Mouse (Mus musculus): ENCODE measurements around the gene Tgfbr3.

Tgfbr3 gene

GRCm38 (mm10) chr5:107289234-107289764 lies at the start of gene Tgfbr3:
Tgfbr3 (minus strand) TSS chr5:107289629.
- DNase-seq (ENCODE audit: low spot score), result peak; percentile 77

DNA sequence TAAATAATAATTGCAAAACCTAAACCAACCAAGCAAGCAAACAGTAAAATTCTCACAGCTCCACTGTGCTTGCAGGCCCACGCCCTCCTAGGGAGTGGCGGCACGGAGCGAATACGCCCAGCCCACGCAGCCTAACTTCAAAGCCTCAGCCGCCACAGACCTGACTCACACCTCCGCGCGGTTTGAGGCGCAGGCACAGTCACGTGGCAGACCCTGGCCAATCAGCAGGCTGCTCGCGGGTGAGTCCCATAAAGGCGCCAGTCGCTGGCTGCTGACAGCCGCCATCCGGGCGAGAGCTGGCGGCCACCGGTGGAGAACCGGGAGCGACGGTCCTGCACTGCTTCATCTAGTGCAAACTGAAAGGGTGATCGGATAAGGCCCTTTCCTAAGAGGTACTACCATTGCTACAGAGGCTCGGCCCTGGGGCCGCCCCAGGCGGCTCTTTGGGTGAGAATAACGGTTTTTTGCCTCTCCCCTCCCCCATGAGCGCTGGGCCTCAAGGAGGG lies 41.5 kb upstream of the Tgfbr3 start, which contains the start of gene Brdt:
TSS of gene Brdt (plus strand) at position 244 of the 506 bp plus-strand sequence.
- DNase-seq (ENCODE audit: low spot score), result no peak

- no peak for DNase-seq (ENCODE audit: low spot score)
These were observed 31.3 kb upstream of the Tgfbr3 start for GRCm38 (mm10) chr5:107320703-107321102.

DNA sequence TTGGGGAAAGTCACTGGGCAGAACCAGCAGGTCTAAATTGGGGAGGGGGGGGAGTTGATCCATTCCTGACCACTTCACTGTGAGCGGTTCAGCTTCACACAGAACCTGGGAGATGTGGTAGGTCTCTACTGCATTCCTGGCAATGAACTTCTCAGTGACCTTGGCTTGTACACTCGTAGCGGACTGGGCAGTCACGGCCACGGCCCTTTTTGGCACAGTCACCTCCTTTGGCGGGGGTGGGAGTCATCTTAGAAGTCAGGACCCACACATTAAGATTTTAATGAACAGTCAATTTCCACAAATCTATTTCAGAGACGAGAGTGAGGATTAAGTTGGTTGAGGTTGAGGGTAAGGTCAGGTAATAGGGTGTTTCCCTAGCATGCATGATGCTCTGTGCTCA lies 27.7 kb upstream of the Tgfbr3 start:
- DNase-seq (ENCODE audit: low spot score), result no peak

- DNase-seq (ENCODE audit: low spot score), result no peak
These were observed 18.0 kb upstream of the Tgfbr3 start for GRCm38 (mm10) chr5:107307432-107307831.

DNA sequence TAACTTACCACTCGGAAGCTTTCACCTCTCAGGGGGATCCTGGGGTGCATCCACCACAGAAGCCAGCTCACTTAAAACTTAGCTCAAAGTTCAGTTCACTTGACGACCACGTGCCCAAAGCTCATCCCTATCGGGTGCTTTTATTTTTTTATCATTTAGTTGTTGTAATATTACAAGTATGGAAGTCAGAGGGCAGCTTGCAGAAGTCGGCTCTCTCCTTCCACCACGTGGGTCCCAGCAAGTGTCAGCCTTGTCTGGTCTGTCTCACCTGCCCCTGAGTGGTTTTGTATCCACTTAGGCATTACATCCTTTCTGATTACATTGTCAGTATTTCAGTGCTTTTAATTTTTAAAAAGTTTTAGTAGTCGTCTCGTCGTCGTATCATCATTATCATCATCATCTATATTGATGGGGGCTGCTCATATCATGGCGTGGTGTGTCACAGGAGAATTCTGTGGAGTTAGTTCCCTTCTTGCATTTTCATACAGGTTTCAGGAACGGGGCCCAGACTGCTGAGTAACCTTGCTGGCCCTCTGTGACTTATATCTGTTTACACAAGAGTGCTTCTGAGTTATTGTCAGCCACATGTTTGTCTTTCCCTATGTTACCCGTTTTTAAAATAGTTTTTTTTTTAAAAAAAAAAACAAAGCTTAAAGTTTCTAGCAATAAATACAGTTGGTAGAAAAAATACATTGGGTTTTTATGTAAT lies 14.8 kb upstream of the Tgfbr3 start:
- no peak for DNase-seq (ENCODE audit: low spot score)

DNA sequence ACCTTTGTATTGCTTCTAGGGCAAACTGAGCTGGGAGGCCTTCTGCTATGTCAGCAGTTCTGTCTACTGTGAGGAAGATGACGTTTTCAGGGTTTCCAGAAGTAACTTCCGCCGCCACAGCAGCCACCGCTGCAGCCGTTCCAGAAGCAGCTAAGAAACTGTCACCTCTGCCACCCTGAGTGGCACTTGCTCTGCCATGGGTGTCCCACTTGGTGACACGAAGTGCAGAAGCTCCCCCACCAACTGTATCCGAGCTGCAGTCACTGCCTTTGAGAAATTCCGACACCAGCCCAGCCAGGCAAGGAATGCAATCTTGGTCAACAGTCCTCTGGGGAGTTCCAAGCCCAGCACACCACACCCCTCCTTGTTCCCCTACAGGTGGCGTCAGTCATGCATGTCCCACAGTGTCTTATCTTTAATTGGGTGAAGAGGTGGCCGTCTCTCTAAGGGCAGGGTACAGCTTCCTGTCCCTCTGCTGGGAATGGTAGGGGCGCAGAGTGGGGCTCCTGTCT lies 14.0 kb upstream of the Tgfbr3 start:
- no peak for DNase-seq (ENCODE audit: low spot score)

GRCm38 (mm10) chr5:107298854-107299253 lies 9.4 kb upstream of the Tgfbr3 start:
- DNase-seq (ENCODE audit: low spot score), result no peak

DNA sequence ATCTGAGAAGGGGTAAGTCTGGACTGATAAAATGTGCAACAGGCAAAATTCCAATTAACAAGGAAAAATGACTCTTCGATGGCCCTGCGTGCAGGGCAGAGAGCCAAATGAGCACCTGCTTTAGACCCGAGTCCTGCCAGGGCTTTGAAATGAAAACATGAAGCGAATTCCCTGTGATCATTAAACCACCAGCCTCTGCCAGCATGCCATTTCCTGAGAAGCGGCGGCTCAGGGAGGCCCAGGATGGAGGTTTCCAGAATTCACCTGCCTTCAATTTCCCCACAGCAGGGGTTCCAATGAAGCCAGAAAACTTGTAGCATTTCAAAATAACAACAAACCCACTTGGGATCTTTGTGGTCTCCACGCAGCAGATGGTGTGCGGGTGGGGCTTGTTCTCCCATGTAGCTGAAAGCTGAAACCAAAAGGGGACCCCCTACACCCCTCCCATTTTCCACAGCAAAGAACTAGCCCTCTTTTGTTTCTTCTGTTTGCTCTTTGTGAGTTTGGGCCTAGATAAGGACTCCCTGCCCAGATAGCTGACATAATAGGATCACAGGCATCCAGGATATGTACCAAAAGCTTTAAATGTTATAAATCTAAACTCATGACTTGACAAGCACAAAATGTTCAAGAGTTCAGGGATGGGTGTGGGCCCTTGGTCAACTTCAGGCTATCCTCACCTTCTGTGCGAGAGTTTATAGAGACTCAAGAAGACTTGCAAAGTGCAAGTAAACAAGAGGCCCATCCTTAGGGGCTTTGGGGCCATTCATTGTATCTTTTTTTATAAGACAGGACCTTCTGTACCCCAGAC lies 7.3 kb upstream of the Tgfbr3 start:
- DNase-seq (ENCODE audit: low spot score), result no peak

DNA sequence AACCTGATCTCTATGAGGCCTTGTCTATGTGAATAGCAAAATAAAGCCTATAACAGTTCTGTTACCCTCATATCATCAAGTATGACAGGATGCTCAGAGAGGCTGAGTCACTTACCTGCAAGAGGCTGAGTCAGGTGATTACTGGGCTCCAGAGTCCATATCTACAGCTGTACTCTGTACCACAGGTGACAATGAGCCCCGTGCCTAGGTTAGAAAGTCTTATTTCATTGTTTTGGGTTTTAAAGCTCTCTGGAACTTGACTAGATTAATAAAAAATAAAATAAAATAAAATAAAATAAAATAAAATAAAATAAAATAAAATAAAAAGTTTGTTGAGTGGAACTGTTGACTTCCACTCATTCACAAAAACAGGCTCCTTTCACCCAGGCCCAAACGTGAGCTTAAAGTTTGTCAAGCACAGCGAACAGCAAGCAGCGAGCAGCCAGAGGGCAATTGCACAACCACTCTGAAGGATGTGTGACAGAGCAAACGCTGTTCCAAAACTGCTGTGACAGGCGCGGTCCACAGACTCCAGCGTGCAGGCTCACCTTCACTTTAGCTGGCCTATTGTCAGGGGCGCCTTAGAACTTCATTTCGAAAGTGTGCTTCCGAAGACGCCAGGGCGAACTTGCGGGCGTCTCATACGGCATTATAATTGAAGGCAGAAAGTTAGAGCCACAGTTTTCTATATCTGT lies 6.5 kb upstream of the Tgfbr3 start:
- DNase-seq (ENCODE audit: low spot score), result no peak

- no peak for DNase-seq (ENCODE audit: low spot score)
These were observed 5.8 kb upstream of the Tgfbr3 start for GRCm38 (mm10) chr5:107295061-107295816.

- DNase-seq (ENCODE audit: low spot score), result no peak
These were observed 4.6 kb upstream of the Tgfbr3 start for GRCm38 (mm10) chr5:107294041-107294440.

- no peak for DNase-seq (ENCODE audit: low spot score)
These were observed 557 bp upstream of the Tgfbr3 start for GRCm38 (mm10) chr5:107289986-107290385.

DNA sequence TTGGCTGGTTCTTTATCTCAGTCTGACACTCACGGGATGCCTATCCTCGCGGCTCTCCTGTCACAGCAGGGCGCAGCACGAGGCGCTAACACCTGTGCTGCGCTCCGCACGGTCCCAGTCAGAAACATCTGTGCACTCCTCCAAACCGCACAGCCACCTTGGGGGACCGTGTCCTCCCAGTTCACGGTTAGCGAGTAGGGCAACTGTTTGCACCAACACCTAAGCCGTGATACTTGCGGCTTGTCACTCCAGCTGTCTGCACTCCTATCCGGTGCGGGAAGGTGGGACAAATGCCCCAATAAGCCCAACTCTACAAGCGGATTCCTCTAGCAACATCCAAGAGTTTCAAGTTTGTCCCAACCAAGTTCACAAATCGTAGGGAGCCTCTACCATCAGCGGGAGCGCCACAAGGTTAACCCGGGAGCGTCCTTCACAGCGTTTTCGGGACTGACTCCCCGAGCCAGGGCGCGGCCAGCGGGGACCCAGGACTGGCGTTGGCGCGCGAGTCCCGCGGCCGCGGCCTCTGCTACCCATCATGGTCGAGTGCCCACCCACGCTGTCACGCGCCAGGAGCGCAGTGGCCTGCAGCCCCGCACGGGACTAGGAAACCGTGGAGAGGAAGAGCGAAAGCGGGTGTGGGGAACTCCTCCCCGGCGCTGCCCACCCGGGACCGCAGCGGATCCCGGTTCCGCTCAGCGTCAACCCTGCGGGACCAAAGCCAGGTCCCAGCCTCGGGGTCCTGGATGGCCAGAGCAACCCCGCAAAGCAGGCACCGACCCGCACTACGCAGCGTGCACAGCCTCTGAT lies 799 bp downstream of the Tgfbr3 start:
- no peak for DNase-seq (ENCODE audit: low spot score)

DNA sequence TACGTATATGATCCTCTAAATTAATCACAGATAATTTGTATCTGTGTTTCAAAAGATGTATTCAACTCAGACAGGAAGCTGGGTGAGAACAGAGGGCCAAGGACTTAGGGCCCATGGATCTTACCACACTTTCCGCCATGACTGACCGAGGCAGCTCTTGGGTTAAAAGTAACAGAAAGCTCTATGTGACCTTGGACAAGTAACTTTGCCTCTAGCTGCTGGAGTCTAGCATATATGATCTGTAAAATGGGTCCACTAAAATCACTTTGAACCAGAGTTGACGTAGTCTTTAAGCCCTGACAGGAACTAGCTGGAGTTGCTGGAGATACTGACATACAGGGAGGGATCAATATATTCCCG lies 1.5 kb downstream of the Tgfbr3 start:
- no peak for DNase-seq (ENCODE audit: low spot score)

DNA sequence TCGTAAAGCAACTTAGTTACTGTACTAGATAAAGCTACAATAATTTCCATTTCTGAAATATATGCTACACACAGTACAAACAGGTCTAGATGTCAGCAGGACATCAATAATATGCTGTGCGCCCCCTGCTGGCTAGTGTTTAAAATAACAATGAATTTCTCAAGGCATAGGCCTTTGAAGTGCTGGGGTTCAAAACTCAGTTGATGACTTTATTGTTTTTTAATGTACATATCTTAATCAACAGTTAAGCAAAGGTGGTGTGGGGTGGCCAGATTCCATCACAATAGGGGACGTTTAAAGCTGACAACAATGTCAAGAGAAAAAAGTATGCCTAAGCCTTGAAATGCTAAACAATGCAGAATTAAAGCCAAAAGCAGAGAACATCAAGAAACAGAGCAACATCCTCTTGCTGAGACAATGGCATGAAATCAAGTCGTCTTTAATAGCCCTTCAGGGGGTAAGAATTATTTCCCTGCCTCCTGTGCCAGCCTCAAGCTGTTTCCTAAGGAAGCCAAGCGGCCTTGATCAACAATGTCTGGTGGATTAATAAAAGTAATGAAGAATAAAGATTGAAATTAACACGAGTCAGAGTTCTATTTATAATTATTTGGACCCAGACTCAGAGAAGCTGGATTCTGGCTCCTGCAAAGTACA lies 2.0 kb downstream of the Tgfbr3 start:
- DNase-seq (ENCODE audit: low spot score), result no peak

- no peak for DNase-seq (ENCODE audit: low spot score)
These were observed 3.9 kb downstream of the Tgfbr3 start for GRCm38 (mm10) chr5:107285563-107285962.

DNA sequence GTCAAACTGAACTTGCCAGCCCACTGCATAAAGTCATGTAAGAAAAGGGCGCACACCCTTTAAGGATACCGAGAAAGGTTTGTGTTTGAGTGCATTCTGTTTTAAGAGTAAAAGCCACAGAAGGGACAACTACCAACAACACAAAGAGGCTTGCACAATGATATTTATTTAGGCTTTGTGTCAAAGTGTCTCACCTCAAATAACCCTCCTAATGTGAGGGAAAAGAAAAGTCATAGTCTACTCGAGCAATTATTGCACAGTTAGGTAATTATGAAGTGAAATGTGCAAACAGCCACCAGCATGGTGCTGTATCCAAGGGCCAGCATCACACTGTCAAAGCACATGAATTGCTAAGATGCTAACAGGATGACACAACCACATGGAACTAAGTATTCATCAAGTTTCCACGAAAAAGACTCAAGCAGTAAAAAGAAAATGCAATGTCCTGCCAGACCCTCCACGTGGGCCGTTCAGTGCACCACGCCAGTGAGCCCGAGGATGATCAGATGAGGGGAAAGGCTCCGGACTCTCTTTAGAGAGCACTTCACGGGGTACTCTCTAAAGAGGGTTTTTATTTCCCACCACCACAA lies 5.4 kb downstream of the Tgfbr3 start:
- no peak for DNase-seq (ENCODE audit: low spot score)

DNA sequence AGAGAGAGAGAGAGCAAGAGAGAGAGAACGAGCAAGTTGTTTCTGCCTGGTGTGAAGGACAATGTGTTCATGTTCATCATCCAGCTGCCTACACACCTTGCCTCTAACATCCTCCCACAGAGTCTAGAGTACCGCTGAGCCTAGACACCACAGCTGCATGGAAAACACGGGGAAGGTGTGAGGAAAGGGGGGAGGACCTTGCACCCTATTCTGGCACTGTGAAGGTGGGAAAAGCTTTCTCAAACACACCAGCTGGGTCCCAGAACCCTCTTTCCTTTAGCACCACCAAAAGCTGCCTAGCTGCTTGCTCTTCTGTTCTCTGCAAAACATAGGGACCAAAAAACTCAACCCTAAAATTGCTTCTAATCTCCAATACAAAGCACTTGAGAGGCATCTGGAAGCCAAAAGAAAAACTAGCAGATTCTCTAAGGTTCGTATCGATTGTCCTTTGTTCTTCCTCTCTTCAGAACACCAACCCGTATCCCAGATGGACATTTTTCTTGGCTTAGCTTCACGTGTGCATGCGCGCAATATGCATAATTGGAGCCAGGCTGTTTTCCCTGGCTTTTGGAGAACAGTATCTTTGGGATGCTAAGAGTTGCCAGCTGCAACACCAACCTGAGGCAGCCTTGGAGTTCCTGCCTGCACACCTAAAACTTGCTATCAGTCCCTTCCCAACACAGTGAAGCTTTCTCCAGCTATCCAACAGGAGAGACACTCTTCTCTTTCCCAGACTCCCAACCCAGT lies 6.7 kb downstream of the Tgfbr3 start:
- DNase-seq (ENCODE audit: low spot score), result no peak
